Comparison of ENCODE assay signal across 15 mouse cellular contexts in the genomic region with DNA sequence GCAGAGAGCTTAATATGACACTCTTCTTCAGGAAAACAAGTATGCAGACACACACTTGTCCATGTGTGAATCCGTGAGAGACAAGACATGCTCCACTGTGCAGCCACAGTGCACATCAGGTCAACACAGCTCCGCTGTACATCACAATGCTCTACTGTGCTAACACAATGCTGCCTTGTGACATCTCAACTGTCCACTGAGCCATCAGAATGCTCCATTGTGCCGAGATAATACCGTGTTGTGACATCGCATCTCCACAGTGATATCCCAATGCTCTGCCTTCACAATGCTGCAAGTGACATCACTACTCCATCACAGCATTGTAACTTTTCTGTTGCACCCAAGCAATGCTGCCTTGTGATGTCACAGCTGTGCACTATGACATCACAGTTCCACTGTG.
"Had no signal": no experiment of that assay in that cellular context is flagged by ENCODE, and none has a peak within 500 bp of the region (broad histone marks: within the 10 kb centered on the region; RNA-seq: fewer than 3 reads in every experiment).

No protein-coding gene starts in this region.

- DNase-seq: kidney, adult 9 months; kidney, postnatal 36 days; left cerebral cortex, postnatal 4 days; lung, adult 18-20 months; right cerebral cortex, postnatal 14 days; thymus, postnatal 4 days had no signal

- H3K4me1 ChIP-seq: stomach, embryonic 15.5 days had no signal

- H3K4me2 ChIP-seq: limb, embryonic 13.5 days; neural tube, embryonic 12.5 days; stomach, embryonic 15.5 days had no signal

- H3K9me3 ChIP-seq: limb, embryonic 13.5 days; neural tube, embryonic 12.5 days; stomach, embryonic 15.5 days had no signal

- H3K4me3 ChIP-seq: layer of hippocampus, adult 2 months; limb, embryonic 13.5 days; midbrain, embryonic 10.5 days; neural tube, embryonic 12.5 days; stomach, embryonic 15.5 days had no signal

- ATAC-seq: inflammation-experienced regulatory T-cells, adult 6 months; intestine, postnatal 0 days had no signal

- H3K27ac ChIP-seq: kidney, postnatal 0 days; layer of hippocampus, adult 2 months; limb, embryonic 13.5 days; liver, embryonic 14.5 days; midbrain, embryonic 10.5 days; neural tube, embryonic 12.5 days; stomach, embryonic 15.5 days had no signal

- H3K36me3 ChIP-seq: limb, embryonic 13.5 days; midbrain, embryonic 10.5 days; neural tube, embryonic 12.5 days; stomach, embryonic 15.5 days had no signal

- H3K27me3 ChIP-seq: limb, embryonic 13.5 days; stomach, embryonic 15.5 days had no signal

- H3K9ac ChIP-seq: limb, embryonic 13.5 days; liver, embryonic 14.5 days; neural tube, embryonic 12.5 days; stomach, embryonic 15.5 days had no signal
